Mouse (Mus musculus) T-helper 1 cell (primary cell): ENCODE data around the gene Gm10197.

Source experiments
- in situ Hi-C: fragments of 300-600 bp; cut with MboI, MseI; formaldehyde crosslinking; loops from one replicate; pipeline ENCODE4 v1.15.1; 2025; ENCODE audit warnings: high pct_unique_total_duplicates

The Gm10197 gene

GRCm38 (mm10) chr19:53362967-53363366 is 8.6 kb downstream of the Gm10197 start:
- in situ Hi-C loops, result loop anchor here (5.0 to 10.0 kb wide), 2 partner anchors 121 to 288 kb away; no protein-coding TSS in a partner anchor

GRCm38 (mm10) chr19:53360265-53360958 is 11.2 kb downstream of the Gm10197 start:
- in situ Hi-C loops, result loop anchor here (5.0 to 10.0 kb wide), 2 partner anchors 118 to 286 kb away; no protein-coding TSS in a partner anchor

GRCm38 (mm10) chr19:53359160-53360033 is 12.2 kb downstream of the Gm10197 start:
- in situ Hi-C loops, result loop anchor here (5.0 to 10.0 kb wide), 2 partner anchors 117 to 285 kb away; no protein-coding TSS in a partner anchor

GRCm38 (mm10) chr19:53355065-53355464 is 16.5 kb downstream of the Gm10197 start:
- in situ Hi-C loops, result no loop called here

- in situ Hi-C loops, result no loop called here
These were observed 17.1 kb downstream of the Gm10197 start for GRCm38 (mm10) chr19:53354271-53355000.

- in situ Hi-C loops, result no loop called here
These were observed 17.7 kb downstream of the Gm10197 start for GRCm38 (mm10) chr19:53353864-53354263.

- in situ Hi-C loops, result no loop called here
These were observed 25.8 kb downstream of the Gm10197 start for GRCm38 (mm10) chr19:53345766-53346165.

- in situ Hi-C loops, result loop anchor here (5.0 kb wide), 1 partner anchor 33 kb away; no protein-coding TSS in a partner anchor
These were observed 27.5 kb downstream of the Gm10197 start for GRCm38 (mm10) chr19:53344062-53344461.

GRCm38 (mm10) chr19:53343174-53343881 is 28.2 kb downstream of the Gm10197 start:
- in situ Hi-C loops, result loop anchor here (5.0 kb wide), 1 partner anchor 34 kb away; no protein-coding TSS in a partner anchor

- in situ Hi-C loops, result loop anchor here (5.0 kb wide), 1 partner anchor 37 kb away; no protein-coding TSS in a partner anchor
These were observed 31.1 kb downstream of the Gm10197 start for GRCm38 (mm10) chr19:53340423-53340822.

GRCm38 (mm10) chr19:53335241-53335640 is 36.3 kb downstream of the Gm10197 start:
- in situ Hi-C loops, result no loop called here

- in situ Hi-C loops, result no loop called here
These were observed 37.8 kb downstream of the Gm10197 start for GRCm38 (mm10) chr19:53333730-53334129.

- in situ Hi-C loops, result no loop called here
These were observed 39.6 kb downstream of the Gm10197 start for GRCm38 (mm10) chr19:53331882-53332500.

GRCm38 (mm10) chr19:53329992-53330381 is 41.6 kb downstream of the Gm10197 start:
- in situ Hi-C loops, result no loop called here

GRCm38 (mm10) chr19:53329221-53329991 is 42.2 kb downstream of the Gm10197 start:
- in situ Hi-C loops, result no loop called here

- in situ Hi-C loops, result no loop called here
These were observed 43.5 kb downstream of the Gm10197 start for GRCm38 (mm10) chr19:53328116-53328515.

- in situ Hi-C loops, result no loop called here
These were observed 45.8 kb downstream of the Gm10197 start for GRCm38 (mm10) chr19:53325578-53326295.

GRCm38 (mm10) chr19:53324866-53325265 is 46.7 kb downstream of the Gm10197 start:
- in situ Hi-C loops, result no loop called here

GRCm38 (mm10) chr19:53322438-53323048 is 49.0 kb downstream of the Gm10197 start:
- in situ Hi-C loops, result no loop called here
